Mouse (Mus musculus) liver, embryonic 14.5 days (tissue): Measurements from ENCODE around the gene Cux1. TPM values are rescaled to one million over a fixed set of nuclear protein-coding genes. Genes with fewer than 3 reads are reported as not detected.

Experiments
- ATAC-seq: fragments of 200-750 bp; cut with Nextera tagmentation; 2 replicates; pipeline ENCODE4 v1.8.0; 2017; ENCODE audit warnings: moderate number of reproducible peaks, mild to moderate bottlenecking, moderate library complexity; ENCODE audit not compliant: insufficient read depth
- DNase-seq, 3 experiments: peaks; one replicate each; pipeline ENCODE4 v3.0.0-alpha.2; 2012 to 2013; ENCODE audit warnings: low read depth in 3 of 3, low spot score in 3 of 3
- H3K27ac ChIP-seq: fragments of 300-500 bp; sonication (generic); 2 replicates; pipeline ENCODE4 v1.5.1; 2014; ENCODE audit warnings: moderate library complexity, mild to moderate bottlenecking, control low read depth, inconsistent platforms
- H3K27me3 ChIP-seq: fragments of 300-500 bp; sonication (generic); 2 replicates; pipeline ENCODE4 v1.6.1; 2014; ENCODE audit warnings: mild to moderate bottlenecking, low read length, moderate library complexity; ENCODE audit not compliant: control insufficient read depth, insufficient read depth
- H3K36me3 ChIP-seq: fragments of 300-500 bp; sonication (generic); replicated peaks from 2 replicates; pipeline ENCODE4 v1.6.1; 2014; ENCODE audit warnings: low read depth; ENCODE audit not compliant: control insufficient read depth, insufficient read depth
- H3K4me1 ChIP-seq, 2 experiments: fragments of 200-500 bp in 1 of 2; fragments of 300-500 bp in 1 of 2; sonication (generic) in 1 of 2; replicated peaks; 2 replicates each; pipeline ENCODE4 v1.6.1; 2012 to 2014; ENCODE audit warnings: antibody characterized with exemption in 1 of 2, inconsistent platforms in 1 of 2, low read length in 1 of 2; ENCODE audit not compliant: control insufficient read depth in 2 of 2, insufficient read depth in 2 of 2
- H3K4me2 ChIP-seq: fragments of 300-500 bp; sonication (generic); 2 replicates; pipeline ENCODE4 v1.6.1; 2014; ENCODE audit warnings: low read depth, mild to moderate bottlenecking, control low read depth, moderate library complexity
- H3K4me3 ChIP-seq, 2 experiments: fragments of 200-500 bp in 1 of 2; fragments of 300-500 bp in 1 of 2; sonication (generic) in 1 of 2; 2 replicates each; pipeline ENCODE4 v1.5.1; 2012 to 2014; ENCODE audit warnings: low read depth in 2 of 2, low read length in 2 of 2, mild to moderate bottlenecking in 2 of 2, control low read depth in 1 of 2, inconsistent platforms in 1 of 2, moderate library complexity in 1 of 2; ENCODE audit not compliant: insufficient read depth in 1 of 2
- H3K9ac ChIP-seq: fragments of 300-500 bp; sonication (generic); replicated peaks from 2 replicates; pipeline ENCODE4 v1.6.1; 2014; ENCODE audit warnings: mild to moderate bottlenecking, control low read depth, moderate library complexity
- H3K9me3 ChIP-seq: fragments of 300-500 bp; sonication (generic); 2 replicates; pipeline ENCODE4 v1.6.1; 2016; ENCODE audit warnings: low read length, mixed read lengths; ENCODE audit not compliant: control insufficient read depth
- CTCF ChIP-seq: IDR thresholded peaks from 2 replicates; pipeline ENCODE4 v1.5.1; 2016; ENCODE audit warnings: antibody characterized with exemption, low read depth, control low read depth
- EP300 ChIP-seq: IDR thresholded peaks from 2 replicates; pipeline ENCODE4 v1.6.1; 2016; ENCODE audit warnings: antibody characterized with exemption, low read depth
- WGBS: fragments of 180-500 bp; shearing (Covaris S2); extraction: QIAGEN DNeasy Blood & Tissue Kit; methylation state at CpG from one replicate; pipeline ENCODE4 v1.1.7; 2014; ENCODE audit not compliant: insufficient replicate concordance; 5-methylcytosine and 5-hydroxymethylcytosine counted together
- polyA plus RNA-seq, 2 experiments: library from polyadenylated mRNA; depleted of rRNA in 1 of 2; stranded (reverse) in 1 of 2; unstranded in 1 of 2; fragments of >200 nt; fragmentation: Nextera tagmentation in 1 of 2; extraction: Ambion mirVana in 1 of 2; gene quantifications; 2 replicates each; pipeline versions ENCODE4 v1.2.1 to v1.2.3; 2012 to 2014

Gene Cux1
- polyA plus RNA-seq, 2 experiments: 9.0 to 12.4 TPM

DNA sequence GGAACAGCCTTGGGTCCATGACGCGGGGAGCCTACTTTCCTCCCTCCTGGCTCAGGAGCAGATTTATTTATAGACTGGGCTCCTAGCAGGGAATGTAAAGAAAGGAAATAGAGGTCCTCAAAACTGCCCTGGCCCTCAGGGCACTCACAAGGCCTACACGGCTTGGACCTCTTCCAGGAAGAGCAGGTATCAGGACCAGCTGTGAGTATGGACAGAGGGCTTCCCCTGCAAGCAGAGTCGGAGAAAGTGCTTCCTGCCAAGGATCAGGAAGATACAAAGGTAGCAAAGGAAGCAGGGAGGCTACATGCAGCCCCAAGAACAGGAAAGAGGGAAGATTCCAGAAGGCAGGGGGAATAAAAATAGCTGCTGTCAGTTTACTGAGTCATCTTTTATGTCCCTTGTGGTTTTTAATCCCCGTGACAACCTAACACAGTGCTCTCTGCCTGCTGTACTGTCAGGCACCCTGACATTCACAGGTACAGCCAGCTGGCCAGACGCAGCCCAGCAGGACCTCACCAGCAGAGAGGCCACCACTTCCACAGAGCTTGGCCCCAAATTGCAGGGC is 66.9 kb downstream of the Cux1 start:
- ATAC-seq: no peak
- no peak overlapping the region for H3K27ac ChIP-seq
- H3K4me1 ChIP-seq: peaks cover 0 to 23% of the 10 kb centered on the region in 2 experiments; a peak in 2 of 4 replicates

DNA sequence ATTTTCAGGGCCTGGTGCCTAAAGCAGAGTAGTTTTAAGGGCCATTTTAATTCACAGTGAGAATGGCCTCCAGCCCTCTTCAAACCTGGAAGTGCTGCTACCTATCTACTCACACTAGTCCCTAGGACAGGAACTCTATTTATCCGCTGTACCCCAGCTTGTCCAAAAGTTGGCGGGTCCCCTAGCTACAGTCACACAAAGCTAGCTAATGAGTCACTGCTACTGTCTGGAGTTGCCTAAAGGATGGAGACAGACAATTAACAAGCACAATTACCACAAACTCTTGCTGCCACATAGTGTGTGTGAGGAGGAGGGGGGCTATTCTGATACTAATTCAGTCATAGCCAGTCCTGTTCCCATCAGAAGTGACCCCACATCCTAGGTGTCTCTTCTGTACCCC is 68.0 kb downstream of the Cux1 start:
- no peak overlapping the region for H3K4me3 ChIP-seq
- H3K4me1 ChIP-seq: peaks cover 0 to 23% of the 10 kb centered on the region in 2 experiments; a peak in 2 of 4 replicates
- H3K9ac ChIP-seq: no peak overlapping the region
- H3K9me3 ChIP-seq: no peaks in the 10 kb centered on the region
- no peaks in the 10 kb centered on the region for H3K36me3 ChIP-seq
- no peaks in the 10 kb centered on the region for H3K27me3 ChIP-seq
- no peak overlapping the region for H3K27ac ChIP-seq
- no peak overlapping the region for H3K4me2 ChIP-seq
- WGBS: 83% methylated on average over 2 of the region's 2 CpGs
- TF ChIP-seq EP300 (no peak), CTCF (no peak)
- DNase-seq (no peak), ATAC-seq (no peak)

More for the DNA sequence above, 66.9 kb downstream of the Cux1 start:
- Histone ChIP-seq H3K4me3 (no peak overlapping the region), H3K27me3 (no peaks in the 10 kb centered on the region), H3K9ac (no peak overlapping the region), H3K36me3 (no peaks in the 10 kb centered on the region), H3K4me2 (no peak overlapping the region), H3K9me3 (no peaks in the 10 kb centered on the region)
- WGBS: 27% methylated on average over 6 of the region's 6 CpGs
- DNase-seq: no peak
- TF ChIP-seq EP300 (no peak), CTCF (no peak)

- 76% methylated on average over 3 of the region's 3 CpGs for WGBS
- Histone ChIP-seq H3K27me3 (no peaks in the 10 kb centered on the region), H3K4me3 (no peak overlapping the region), H3K27ac (no peak overlapping the region), H3K36me3 (no peaks in the 10 kb centered on the region), H3K9ac (no peak overlapping the region), H3K9me3 (no peaks in the 10 kb centered on the region), H3K4me2 (no peak overlapping the region), H3K4me1 (peaks cover 0 to 23% of the 10 kb centered on the region in 2 experiments; a peak in 2 of 4 replicates)
- ATAC-seq: no peak
- no peak for DNase-seq
- TF ChIP-seq CTCF (no peak), EP300 (no peak)
These were observed 68.5 kb downstream of the Cux1 start for GRCm38 (mm10) chr5:136498741-136499140.

DNA sequence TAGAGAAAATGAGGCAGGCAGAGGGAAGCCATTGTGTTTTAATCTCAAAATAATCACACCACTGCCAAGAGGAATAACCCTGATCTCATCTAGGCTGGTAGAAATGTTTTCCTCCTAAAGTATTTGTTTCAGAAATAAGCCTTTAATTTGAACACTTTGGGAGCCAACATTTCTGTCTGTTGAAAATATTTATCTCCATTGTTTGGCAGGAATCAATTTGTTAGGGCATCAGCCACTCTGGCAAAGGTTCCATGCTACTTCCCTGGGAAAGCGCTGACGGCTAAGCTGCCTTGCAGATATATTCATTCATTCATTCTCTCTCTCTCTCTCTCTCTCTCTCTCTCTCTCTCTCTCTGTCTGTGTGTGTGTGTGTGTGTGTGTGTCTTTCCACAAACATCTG is 70.0 kb downstream of the Cux1 start:
- Histone ChIP-seq H3K9me3 (no peaks in the 10 kb centered on the region), H3K9ac (no peak overlapping the region), H3K4me1 (peaks cover 3 to 20% of the 10 kb centered on the region in 2 experiments; a peak in 2 of 4 replicates), H3K27me3 (no peaks in the 10 kb centered on the region), H3K27ac (no peak overlapping the region), H3K36me3 (no peaks in the 10 kb centered on the region), H3K4me2 (no peak overlapping the region), H3K4me3 (no peak overlapping the region)
- TF ChIP-seq EP300 (no peak), CTCF (no peak)
- WGBS: 71% methylated on average over 2 of the region's 2 CpGs
- no peak for DNase-seq
- no peak for ATAC-seq

GRCm38 (mm10) chr5:136495581-136495980 is 71.7 kb downstream of the Cux1 start:
- Histone ChIP-seq H3K9me3 (no peaks in the 10 kb centered on the region), H3K9ac (no peak overlapping the region), H3K4me3 (no peak overlapping the region), H3K4me1 (peaks cover 3 to 17% of the 10 kb centered on the region in 2 experiments; a peak in 2 of 4 replicates), H3K27me3 (no peaks in the 10 kb centered on the region), H3K27ac (no peak overlapping the region), H3K4me2 (no peak overlapping the region), H3K36me3 (no peaks in the 10 kb centered on the region)
- DNase-seq (no peak), ATAC-seq (no peak)
- TF ChIP-seq CTCF: no peak
- TF ChIP-seq EP300: no peak
- 51% methylated on average over 3 of the region's 3 CpGs for WGBS
